Mouse (Mus musculus) CH12.LX (cell line): Measurements from ENCODE around the gene Sstr3. TPM values are rescaled to one million over a fixed set of nuclear protein-coding genes. Genes with fewer than 3 reads are reported as not detected.

ENCODE experiments used
- DNase-seq: peaks from one replicate; pipeline ENCODE4 v3.0.0-alpha.2; 2013; ENCODE audit errors: extremely low read depth
- H3K27ac ChIP-seq: 2 replicates; pipeline ENCODE4 v1.5.1; 2012; ENCODE audit warnings: low read depth, mild to moderate bottlenecking, control low read depth, moderate library complexity; ENCODE audit not compliant: insufficient read depth
- H3K27me3 ChIP-seq: replicated peaks from 2 replicates; pipeline ENCODE3; 2012; ENCODE audit warnings: inconsistent platforms
- H3K36me3 ChIP-seq, 2 experiments: replicated peaks in 1 of 2; 2 replicates each; pipeline versions ENCODE3 to v1.6.1; 2012; ENCODE audit warnings: inconsistent platforms in 1 of 2, low read length in 1 of 2, mild to moderate bottlenecking in 1 of 2, mixed read lengths in 1 of 2, moderate library complexity in 1 of 2; ENCODE audit not compliant: control insufficient read depth in 1 of 2, insufficient read depth in 1 of 2
- H3K4me1 ChIP-seq, 2 experiments: 2 replicates each; pipeline ENCODE4 v1.6.1; 2012; ENCODE audit warnings: inconsistent platforms in 1 of 2, moderate library complexity in 1 of 2; ENCODE audit not compliant: insufficient read depth in 2 of 2, control insufficient read depth in 1 of 2
- H3K4me2 ChIP-seq: 2 replicates; pipeline ENCODE4 v1.6.1; 2012; ENCODE audit warnings: low read depth, mild to moderate bottlenecking, control low read depth; ENCODE audit not compliant: poor library complexity, insufficient read depth, severe bottlenecking
- H3K4me3 ChIP-seq, 3 experiments: fragments of 150-350 bp in 1 of 3; sonication (generic) in 1 of 3; replicated peaks in 1 of 3; 2 replicates each; pipeline versions ENCODE3 to v1.5.1; 2011 to 2012; ENCODE audit warnings: low read depth in 2 of 3, low read length in 2 of 3, mild to moderate bottlenecking in 2 of 3, moderate library complexity in 2 of 3, control low read depth in 1 of 3, improper control_type of control experiment in 1 of 3, inconsistent platforms in 1 of 3, mixed read lengths in 1 of 3; ENCODE audit not compliant: poor library complexity in 1 of 3
- H3K79me2 ChIP-seq: replicated peaks from 2 replicates; pipeline ENCODE4 v1.6.1; 2012; ENCODE audit warnings: mild to moderate bottlenecking, moderate library complexity; ENCODE audit not compliant: control insufficient read depth, poor library complexity, insufficient read depth, severe bottlenecking; ENCODE audit errors: extremely low read depth
- H3K9ac ChIP-seq: 2 replicates; pipeline ENCODE4 v1.6.1; 2012; ENCODE audit warnings: low read depth, mild to moderate bottlenecking, control low read depth, moderate library complexity; ENCODE audit not compliant: insufficient read depth
- H3K9me3 ChIP-seq: replicated peaks from 2 replicates; pipeline ENCODE3; 2012; ENCODE audit warnings: low read length, inconsistent platforms, mixed read lengths
- EP300 ChIP-seq: IDR thresholded peaks from 2 replicates; pipeline ENCODE4 v1.6.1; 2011; ENCODE audit warnings: low read length, improper control_type of control experiment
- ETS1 ChIP-seq: conservative IDR thresholded peaks from 2 replicates; pipeline ENCODE4 v1.6.1; 2012; ENCODE audit warnings: low read depth, mild to moderate bottlenecking, inconsistent platforms, low read length, improper control_type of control experiment, moderate library complexity
- GABPA ChIP-seq: IDR thresholded peaks from 2 replicates; pipeline ENCODE4 v1.6.1; 2012; ENCODE audit warnings: low read depth, low read length, improper control_type of control experiment, inconsistent platforms; ENCODE audit not compliant: insufficient replicate concordance
- IRF4 ChIP-seq: IDR thresholded peaks from 2 replicates; pipeline ENCODE4 v1.6.1; 2014; ENCODE audit warnings: low read depth, mild to moderate bottlenecking, inconsistent platforms, low read length, improper control_type of control experiment
- JUN ChIP-seq: IDR thresholded peaks from 2 replicates; pipeline ENCODE4 v1.6.1; 2011; ENCODE audit warnings: low read depth, mild to moderate bottlenecking, low read length, improper control_type of control experiment, moderate library complexity; ENCODE audit not compliant: insufficient read depth
- MAZ ChIP-seq: IDR thresholded peaks from 2 replicates; pipeline ENCODE4 v1.6.1; 2012; ENCODE audit warnings: low read depth, mild to moderate bottlenecking, inconsistent platforms, low read length, improper control_type of control experiment, moderate library complexity
- MXI1 ChIP-seq: IDR thresholded peaks from 2 replicates; pipeline ENCODE4 v1.6.1; 2011; ENCODE audit warnings: mild to moderate bottlenecking, low read depth, low read length, improper control_type of control experiment
- POLR2A ChIP-seq: IDR thresholded peaks from 2 replicates; pipeline ENCODE4 v1.6.1; 2011; ENCODE audit warnings: low read depth, mild to moderate bottlenecking, improper control_type of control experiment, low read length
- POLR2AphosphoS2 ChIP-seq: IDR thresholded peaks from 2 replicates; pipeline ENCODE4 v1.6.1; 2011; ENCODE audit warnings: low read depth, low read length, improper control_type of control experiment
- SMC3 ChIP-seq: IDR thresholded peaks from 2 replicates; pipeline ENCODE4 v1.6.1; 2011; ENCODE audit warnings: low read depth, low read length, improper control_type of control experiment
- UBTF ChIP-seq: IDR thresholded peaks from 2 replicates; pipeline ENCODE4 v1.6.1; 2012; ENCODE audit warnings: low read depth, mild to moderate bottlenecking, inconsistent platforms, low read length, improper control_type of control experiment, moderate library complexity
- USF1 ChIP-seq: IDR thresholded peaks from 2 replicates; pipeline ENCODE4 v1.6.1; 2014; ENCODE audit warnings: low read depth, mild to moderate bottlenecking, inconsistent platforms, low read length, improper control_type of control experiment
- ZKSCAN1 ChIP-seq: IDR thresholded peaks from 2 replicates; pipeline ENCODE4 v1.6.1; 2012; ENCODE audit warnings: low read depth, inconsistent platforms, low read length, improper control_type of control experiment, borderline replicate concordance
- ZMIZ1 ChIP-seq: IDR thresholded peaks from 2 replicates; pipeline ENCODE4 v1.6.1; 2012; ENCODE audit warnings: low read depth, mild to moderate bottlenecking, inconsistent platforms, low read length, improper control_type of control experiment
- dilution Hi-C: fragments of 300-500 bp; cut with MboI; formaldehyde crosslinking; loops from 2 replicates; pipeline ENCODE4 v1.14.3; 2020; ENCODE audit warnings: low sequenced_read_pairs; ENCODE audit not compliant: extremely low pct_unique_long_range_greater_than_20kb, extremely low pct_ligation_motif_present
- in situ Hi-C: fragments of 300-500 bp; cut with MboI; formaldehyde crosslinking; loops from 3 replicates; pipeline ENCODE4 v1.14.3; 2019; ENCODE audit warnings: low sequenced_read_pairs, low pct_ligation_motif_present, low pct_unique_long_range_greater_than_20kb, mixed read lengths
- polyA plus RNA-seq: library from polyadenylated mRNA; unstranded; fragments of >175 nt; gene quantifications from 2 replicates; pipeline ENCODE4 v1.2.1, GENCODE M21; 2012; ENCODE audit warnings: low read depth; ENCODE audit not compliant: insufficient read length
- total RNA-seq, 2 experiments: library from RNA; depleted of rRNA; stranded (reverse); fragments of 300-350 nt in 1 of 2; fragments of >200 nt in 1 of 2; gene quantifications; 2 replicates each; pipeline ENCODE4 v1.2.3; 2012 to 2014

Gene Sstr3
- total and polyA plus RNA-seq, 3 experiments: 0.36 TPM; not detected in 2

- in situ Hi-C loops: loop anchor here (25.0 kb wide), 2 partner anchors 354 to 579 kb away; partner anchors contain the start of genes Eif3d and Foxred2
- H3K27ac ChIP-seq: no peak overlapping the region
- no peak for DNase-seq
- dilution Hi-C loops: no loop called here
- no peaks in the 10 kb centered on the region for H3K79me2 ChIP-seq
- no peak for TF ChIP-seq IRF4
- TF ChIP-seq SMC3: no peak
- H3K27me3 ChIP-seq: peaks cover 11% of the 10 kb centered on the region
- no peaks in the 10 kb centered on the region for H3K36me3 ChIP-seq
- no peak overlapping the region for H3K4me3 ChIP-seq
- no peak overlapping the region for H3K4me2 ChIP-seq
- H3K4me1 ChIP-seq: peaks cover 33 to 41% of the 10 kb centered on the region in 2 experiments
- no peak overlapping the region for H3K9ac ChIP-seq
- no peaks in the 10 kb centered on the region for H3K9me3 ChIP-seq
Measured at GRCm38 (mm10) chr15:78541606-78542005, 2.9 kb downstream of the Sstr3 start.

GRCm38 (mm10) chr15:78541036-78541435 is 3.4 kb downstream of the Sstr3 start:
- H3K9me3 ChIP-seq: no peaks in the 10 kb centered on the region
- no peak for DNase-seq
- H3K27ac ChIP-seq: no peak overlapping the region
- in situ Hi-C loops: loop anchor here (25.0 kb wide), 2 partner anchors 354 to 579 kb away; partner anchors contain the start of genes Eif3d and Foxred2
- no peak overlapping the region for H3K4me3 ChIP-seq
- no peaks in the 10 kb centered on the region for H3K79me2 ChIP-seq
- H3K36me3 ChIP-seq: no peaks in the 10 kb centered on the region
- H3K9ac ChIP-seq: no peak overlapping the region
- dilution Hi-C loops: no loop called here
- no peak overlapping the region for H3K4me2 ChIP-seq
- peaks cover 11% of the 10 kb centered on the region for H3K27me3 ChIP-seq
- TF ChIP-seq ZKSCAN1 (no peak), POLR2AphosphoS2 (no peak), USF1 (no peak), ZMIZ1 (no peak), GABPA (no peak)
- TF ChIP-seq, all 38 proteins: peak for 0
- peaks cover 38 to 45% of the 10 kb centered on the region in 2 experiments for H3K4me1 ChIP-seq

DNA sequence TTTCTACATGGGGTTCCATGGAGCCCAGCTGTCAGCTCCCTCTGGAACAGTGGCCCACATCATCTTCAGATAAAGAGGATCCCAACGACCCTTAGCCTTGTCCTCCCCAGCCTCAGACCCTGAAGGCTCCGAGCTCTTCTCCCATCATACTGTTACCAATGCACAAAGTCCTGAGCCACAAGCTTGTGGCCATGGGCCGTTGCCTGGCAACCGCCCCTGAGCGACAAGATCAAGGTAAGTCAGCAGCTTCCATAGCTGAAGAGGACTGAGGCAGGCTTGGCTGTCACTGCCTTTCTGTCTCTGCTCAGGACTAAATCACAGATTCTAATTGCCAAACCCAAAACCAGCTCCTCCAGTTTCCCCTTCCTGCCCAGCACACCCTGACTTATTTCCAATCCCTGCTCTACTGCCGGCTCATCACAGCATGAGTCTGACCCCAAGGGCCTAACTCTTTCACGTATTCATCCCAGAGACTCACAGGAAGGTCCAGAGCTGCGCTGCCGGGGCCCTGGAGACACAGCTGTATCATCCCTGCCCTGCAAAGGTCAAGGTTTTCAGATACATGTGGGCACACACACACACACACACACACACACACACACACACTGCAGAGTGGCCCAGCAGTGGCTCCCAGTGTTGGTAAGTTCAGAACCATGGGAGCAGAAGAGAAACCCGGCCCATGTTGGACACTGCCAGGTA is 8.6 kb downstream of the Sstr3 start:
- Histone ChIP-seq H3K4me2 (no peak overlapping the region), H3K79me2 (no peaks in the 10 kb centered on the region), H3K9ac (no peak overlapping the region), H3K4me1 (peaks cover 31 to 45% of the 10 kb centered on the region in 2 experiments), H3K4me3 (no peak overlapping the region), H3K9me3 (no peaks in the 10 kb centered on the region), H3K36me3 (no peaks in the 10 kb centered on the region), H3K27ac (no peak overlapping the region), H3K27me3 (no peaks in the 10 kb centered on the region)
- in situ Hi-C loops (loop anchor here (10.0 to 25.0 kb wide), 4 partner anchors 91 to 574 kb away; partner anchors contain the start of genes Eif3d and Foxred2), dilution Hi-C loops (no loop called here)
- TF ChIP-seq POLR2A (no peak), MAZ (no peak), MXI1 (no peak), EP300 (no peak), UBTF (no peak), JUN (no peak), SMC3 (no peak), ETS1 (no peak)
- DNase-seq: no peak
